Mouse (Mus musculus) left cerebral cortex, postnatal 14 days (tissue): ENCODE results near the gene Arhgap23. TPM values are rescaled to one million over a fixed set of nuclear protein-coding genes. Genes with fewer than 3 reads are reported as not detected.

Experiments
- DNase-seq, 2 experiments: peaks; one replicate each; pipeline ENCODE4 v3.0.0; 2021 to 2022; ENCODE audit warnings: low spot score in 2 of 2, mixed read lengths in 1 of 2
- intact Hi-C: fragments of 180-260 bp; cut with DNase I; formaldehyde crosslinking; loops from one replicate; pipeline ENCODE4 v1.15.1; 2025
- total RNA-seq, 2 experiments: library from RNA; stranded (reverse); gene quantifications; 2 replicates each; pipeline ENCODE4 v1.2.3; 2021

The Arhgap23 gene
- total RNA-seq, 2 experiments from 2014 or later, result 70.1 to 71.4 TPM

GRCm38 (mm10) chr11:97520541-97520940, 105.2 kb downstream of the Arhgap23 start:
- intact Hi-C loops, result no loop called here
- DNase-seq, result no peak

GRCm38 (mm10) chr11:97521741-97522474, 106.6 kb downstream of the Arhgap23 start:
- intact Hi-C loops, result no loop called here
- no peak for DNase-seq

- DNase-seq, result no peak
- intact Hi-C loops, result no loop called here
Measured at GRCm38 (mm10) chr11:97523107-97523506, 107.8 kb downstream of the Arhgap23 start.

- intact Hi-C loops, result no loop called here
Measured at GRCm38 (mm10) chr11:97523827-97524261, 108.5 kb downstream of the Arhgap23 start.

GRCm38 (mm10) chr11:97524306-97524705, 109.0 kb downstream of the Arhgap23 start:
- no peak for DNase-seq
- intact Hi-C loops, result no loop called here

More at GRCm38 (mm10) chr11:97523827-97524261, 108.5 kb downstream of the Arhgap23 start:
- no peak for DNase-seq

GRCm38 (mm10) chr11:97525313-97525712, 110.0 kb downstream of the Arhgap23 start:
- intact Hi-C loops, result no loop called here
- DNase-seq, result no peak

GRCm38 (mm10) chr11:97528282-97528808, 113.0 kb downstream of the Arhgap23 start:
- intact Hi-C loops, result no loop called here
- DNase-seq, result no peak

- DNase-seq, result no peak
- intact Hi-C loops, result loop anchor here (2.0 to 5.0 kb wide), 2 partner anchors 42 to 93 kb away; no protein-coding TSS in a partner anchor
Measured at GRCm38 (mm10) chr11:97530069-97530468, 114.7 kb downstream of the Arhgap23 start.

- intact Hi-C loops, result loop anchor here (2.0 to 5.0 kb wide), 2 partner anchors 41 to 92 kb away; no protein-coding TSS in a partner anchor
Measured at GRCm38 (mm10) chr11:97530961-97531360, 115.6 kb downstream of the Arhgap23 start.

GRCm38 (mm10) chr11:97531381-97532260, 116.3 kb downstream of the Arhgap23 start:
- intact Hi-C loops, result loop anchor here (2.0 to 5.0 kb wide), 2 partner anchors 41 to 91 kb away; no protein-coding TSS in a partner anchor
- peak; percentile 91 for DNase-seq

More at GRCm38 (mm10) chr11:97530961-97531360, 115.6 kb downstream of the Arhgap23 start:
- DNase-seq, result no peak

GRCm38 (mm10) chr11:97532354-97532753, 117.0 kb downstream of the Arhgap23 start:
- DNase-seq, result no peak
- intact Hi-C loops, result loop anchor here (5.0 kb wide), 1 partner anchor 40 kb away; no protein-coding TSS in a partner anchor

GRCm38 (mm10) chr11:97532950-97533582, 117.7 kb downstream of the Arhgap23 start:
- no peak for DNase-seq
- intact Hi-C loops, result loop anchor here (5.0 kb wide), 1 partner anchor 39 kb away; no protein-coding TSS in a partner anchor

GRCm38 (mm10) chr11:97533653-97534052, 118.3 kb downstream of the Arhgap23 start:
- intact Hi-C loops, result loop anchor here (5.0 kb wide), 1 partner anchor 39 kb away; no protein-coding TSS in a partner anchor
- no peak for DNase-seq

- intact Hi-C loops, result loop anchor here (5.0 kb wide), 1 partner anchor 38 kb away; no protein-coding TSS in a partner anchor
Measured at GRCm38 (mm10) chr11:97534442-97535307, 119.3 kb downstream of the Arhgap23 start.

GRCm38 (mm10) chr11:97535308-97535630, 119.9 kb downstream of the Arhgap23 start:
- intact Hi-C loops, result no loop called here
- DNase-seq, result no peak

More at GRCm38 (mm10) chr11:97534442-97535307, 119.3 kb downstream of the Arhgap23 start:
- DNase-seq, result peak; percentile 64 to 81

GRCm38 (mm10) chr11:97535660-97536059, 120.3 kb downstream of the Arhgap23 start:
- DNase-seq, result no peak
- intact Hi-C loops, result no loop called here

- DNase-seq, result no peak
- intact Hi-C loops, result no loop called here
Measured at GRCm38 (mm10) chr11:97536083-97536747, 120.9 kb downstream of the Arhgap23 start.
